Mouse (Mus musculus) frontal cortex, postnatal 14 days (tissue): ENCODE measurements around the gene C1qc.
A peak's percentile ranks its signal among the peaks of the same experiment; 100 is the strongest.

Source experiments
- DNase-seq, 2 experiments: peaks; one replicate each; pipeline ENCODE4 v3.0.0; 2022; ENCODE audit warnings: low spot score in 2 of 2

Gene C1qc

DNA sequence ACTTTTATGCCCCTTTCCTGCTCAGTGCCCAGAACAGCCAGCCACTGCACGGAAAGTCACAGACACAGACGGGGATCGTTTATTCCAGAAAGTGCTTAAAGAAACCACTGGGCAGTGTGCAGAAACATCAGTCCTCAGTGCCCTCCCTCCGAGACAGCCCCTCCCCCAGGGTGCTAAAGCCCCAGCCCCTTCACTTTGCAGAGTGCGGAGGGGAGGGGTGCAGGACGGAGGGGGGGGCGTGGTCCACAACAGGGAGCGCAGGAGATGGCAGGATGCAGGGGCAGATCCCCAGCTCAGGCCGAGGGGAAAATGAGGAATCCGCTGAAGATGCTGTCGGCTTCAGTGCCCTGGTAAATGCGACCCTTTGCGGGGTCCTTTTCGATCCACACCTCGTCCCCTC, 3.0 kb upstream of the C1qc start:
- no peak for DNase-seq

DNA sequence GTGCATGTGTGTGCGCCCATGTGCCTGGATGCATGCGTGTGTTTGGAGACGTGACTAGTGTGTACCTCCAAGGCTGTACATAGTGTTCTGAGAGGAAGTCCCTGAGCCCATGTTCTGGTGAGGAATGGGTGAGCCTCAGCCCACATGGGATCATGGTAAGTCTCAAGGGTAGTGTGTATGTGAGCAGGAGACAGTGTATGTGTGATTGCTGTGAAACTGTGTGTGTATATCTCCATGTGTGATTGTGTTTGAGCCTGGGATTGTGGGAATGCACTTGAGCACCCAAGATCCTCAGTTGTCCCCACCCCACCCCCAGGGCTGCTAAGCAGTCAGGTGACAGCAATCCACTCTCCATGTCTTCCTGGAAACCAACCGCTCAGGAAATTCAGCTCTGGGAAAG, 2.0 kb upstream of the C1qc start:
- DNase-seq: no peak

DNA sequence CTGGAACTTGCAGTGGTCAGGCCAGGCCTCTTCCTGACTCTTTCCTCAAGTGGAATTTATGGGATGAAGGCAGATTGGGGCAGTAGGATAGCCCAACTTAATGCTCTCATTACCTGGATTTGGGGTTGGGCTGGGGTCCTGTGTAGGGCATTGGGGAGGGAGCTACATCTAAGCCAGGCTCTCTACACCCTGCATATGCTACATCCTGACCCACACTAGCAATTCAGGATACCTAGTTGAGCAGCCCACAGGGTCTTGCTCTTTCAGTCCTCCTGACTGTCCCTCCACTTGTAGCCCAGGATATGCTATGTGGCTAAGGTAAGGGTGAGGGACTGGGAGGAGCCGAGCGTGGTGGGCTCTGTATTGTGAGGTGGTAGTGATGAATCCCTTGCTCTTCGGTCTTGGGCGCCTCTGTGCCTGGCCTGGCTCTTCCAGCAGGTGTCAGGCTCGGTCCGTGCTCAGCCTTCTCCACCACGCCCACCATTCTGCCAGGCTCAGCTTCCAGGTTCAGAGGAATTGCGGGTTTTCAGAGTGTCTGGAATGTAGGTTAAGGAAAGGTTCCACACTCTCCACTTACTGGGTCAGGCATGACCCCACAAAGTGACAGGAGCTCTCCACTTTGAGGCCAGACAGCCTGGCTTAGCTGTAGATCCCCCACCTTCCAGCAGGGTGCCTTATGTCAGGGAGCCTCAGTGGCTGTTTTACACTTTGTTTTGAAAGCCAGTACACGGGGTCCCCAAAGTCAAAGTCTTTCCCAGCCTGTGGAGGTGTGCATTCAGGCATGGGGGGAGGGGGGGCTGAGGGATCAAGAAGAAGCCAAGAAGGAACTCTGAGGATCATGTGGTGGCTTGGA, 1.1 kb upstream of the C1qc start:
- peak; percentile 31 to 64 for DNase-seq

DNA sequence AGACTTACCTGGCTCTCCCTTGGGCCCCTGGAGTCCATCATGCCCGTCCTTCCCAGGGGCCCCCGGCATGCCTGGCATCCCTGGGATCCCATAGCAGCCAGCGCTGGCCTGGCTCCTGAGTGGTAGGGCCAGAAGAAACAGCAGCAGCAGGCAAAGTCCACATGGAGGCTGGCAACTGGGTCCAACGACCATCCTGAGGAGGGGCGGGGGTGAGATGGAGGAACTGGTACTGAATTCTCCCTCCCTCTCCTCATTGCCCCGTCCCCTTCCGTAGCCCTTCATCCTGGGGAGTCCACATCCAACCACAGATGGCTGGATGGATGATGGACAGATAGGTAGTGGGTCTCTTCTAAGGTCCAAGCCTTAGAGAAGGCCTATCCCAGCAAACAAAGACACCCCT, 494 bp downstream of the C1qc start:
- no peak for DNase-seq

DNA sequence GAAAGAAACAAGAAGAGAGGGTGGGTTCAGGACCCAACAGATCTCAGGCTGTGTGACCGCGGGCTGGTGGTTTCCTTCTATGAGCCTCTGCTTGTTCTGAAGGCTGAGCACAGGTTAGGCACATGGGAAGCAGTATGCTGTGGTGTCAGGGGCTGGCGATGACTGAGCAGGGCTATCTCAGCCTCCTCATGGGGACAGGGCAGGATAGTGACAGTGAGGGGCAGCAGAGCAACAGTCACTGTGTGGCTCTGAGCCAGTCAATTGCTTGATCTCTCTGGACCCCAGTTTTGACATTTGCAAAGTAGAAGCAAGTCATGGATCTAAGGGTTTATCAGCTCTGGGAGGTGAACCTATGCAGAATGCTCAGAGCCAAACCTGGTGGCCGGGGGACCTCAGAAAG, 1.8 kb downstream of the C1qc start:
- no peak for DNase-seq

DNA sequence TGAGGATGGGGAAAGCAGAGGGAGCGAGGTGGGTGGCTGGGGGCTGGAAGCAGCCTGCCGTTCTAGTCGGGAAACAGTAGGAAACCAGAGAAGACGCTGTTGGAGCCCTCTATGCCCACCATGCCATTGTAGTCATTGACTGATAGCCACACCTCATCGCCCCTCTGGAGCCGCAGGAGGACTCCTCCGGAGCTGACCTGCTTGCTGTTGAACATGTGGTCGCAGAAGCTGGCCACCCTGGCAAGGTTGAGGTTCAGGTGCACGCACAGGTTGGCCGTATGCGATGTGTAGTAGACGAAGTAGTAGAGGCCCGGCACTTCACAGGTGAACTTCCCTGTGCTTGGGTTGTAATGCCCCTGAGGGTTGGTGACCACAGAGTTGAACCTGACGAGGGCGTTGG, 2.9 kb downstream of the C1qc start:
- DNase-seq: no peak

DNA sequence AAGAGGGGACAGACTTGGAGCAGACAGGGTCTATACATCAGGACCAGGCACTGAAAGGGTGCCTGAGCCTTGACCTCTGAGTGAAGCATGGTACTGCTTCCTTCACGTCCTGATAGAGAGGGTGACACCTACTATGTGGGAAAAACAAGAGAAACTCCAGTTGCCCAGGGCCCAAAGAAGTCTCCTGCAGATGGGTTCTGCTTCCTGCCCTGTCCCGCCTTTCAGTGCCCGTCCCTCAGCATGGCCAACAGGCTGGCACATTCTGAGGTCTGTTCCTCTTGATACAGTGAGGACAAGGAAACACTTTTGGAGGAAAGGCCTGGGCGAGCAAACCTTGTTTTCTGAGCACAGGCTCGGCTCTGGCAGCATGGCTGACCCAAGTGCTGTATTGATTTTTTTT, 5.2 kb downstream of the C1qc start:
- no peak for DNase-seq

DNA sequence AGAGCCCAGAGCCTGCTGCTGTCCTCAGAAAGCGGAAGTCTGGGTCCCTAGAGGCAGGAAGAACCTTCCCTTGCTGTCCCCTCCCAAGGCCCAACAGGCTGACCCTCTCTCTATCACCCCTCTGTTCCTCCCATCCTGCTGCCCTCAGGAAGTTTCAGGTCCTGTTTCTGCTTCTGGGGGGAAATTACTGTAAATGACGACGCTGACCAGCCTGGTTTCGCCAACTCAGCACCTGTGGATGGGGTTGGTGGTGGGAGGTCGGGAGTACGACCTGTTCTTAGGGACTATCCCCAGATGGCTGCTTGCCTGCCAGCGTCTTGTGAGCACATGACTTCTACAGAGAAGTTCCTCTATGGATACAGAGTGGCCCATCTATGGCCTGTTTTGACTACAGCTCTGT, 6.8 kb downstream of the C1qc start, which contains the start of gene C1qb:
TSS of gene C1qb (minus strand) at position 87 of the 400 bp plus-strand sequence.
- peak in 1 of 2 experiments; percentile 40 for DNase-seq

DNA sequence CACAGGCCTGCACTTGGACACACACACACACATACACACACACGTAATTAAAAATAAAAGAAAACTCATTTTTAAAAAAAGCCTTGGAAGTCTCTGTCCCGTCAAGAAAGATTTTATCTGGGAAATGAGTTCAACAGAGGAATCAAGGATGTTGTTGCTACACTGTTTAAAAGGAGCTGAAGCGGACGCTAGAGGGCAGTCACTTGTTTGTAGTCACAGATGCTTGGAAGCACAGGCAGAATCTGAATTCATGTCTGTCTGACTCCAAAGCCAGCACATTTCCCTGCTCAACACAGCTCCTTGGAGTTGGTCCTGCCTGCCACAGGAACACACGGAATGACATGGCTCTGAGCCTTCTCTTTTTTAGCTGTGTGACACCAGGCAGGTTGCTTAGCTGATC, 14.3 kb downstream of the C1qc start:
- DNase-seq: no peak

DNA sequence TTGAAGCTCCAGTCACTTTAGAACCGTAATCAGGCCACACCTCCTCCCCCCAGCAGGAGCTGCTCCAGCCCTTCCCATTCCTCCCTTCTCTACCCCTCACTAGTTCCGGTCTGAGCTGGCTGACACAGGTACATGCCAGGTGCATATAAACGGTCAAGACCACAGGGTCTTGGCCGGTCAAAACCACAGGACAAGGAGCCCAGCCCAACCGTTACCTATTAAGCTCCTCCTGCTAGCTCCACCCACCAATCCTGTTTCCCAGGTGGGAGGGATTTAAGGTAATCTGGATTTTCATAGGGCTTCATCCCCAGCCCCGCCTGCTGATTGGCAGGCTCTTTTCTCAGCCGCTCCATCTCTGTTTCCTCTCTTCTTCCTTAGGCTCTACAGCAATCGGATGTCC, 14.7 kb downstream of the C1qc start:
- DNase-seq: no peak

DNA sequence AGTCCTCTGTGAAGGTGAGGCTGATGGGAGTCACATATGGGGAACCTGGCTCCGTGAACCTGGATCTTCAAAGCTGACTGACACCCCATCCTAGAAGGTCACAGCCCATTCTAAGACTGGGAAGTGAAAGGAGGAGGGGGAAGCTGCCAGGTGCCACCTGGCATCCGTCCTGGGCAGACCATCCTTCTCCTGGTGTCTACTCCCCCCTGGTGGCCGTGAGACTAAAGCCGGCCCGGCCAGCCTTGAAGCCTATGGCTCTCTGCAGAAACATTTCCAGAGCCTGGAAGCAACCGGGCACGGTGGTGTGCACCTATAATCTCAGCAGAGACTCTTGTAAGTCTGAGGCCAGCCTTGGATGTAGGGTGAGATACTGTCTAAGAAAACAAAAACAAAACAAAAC, 15.9 kb downstream of the C1qc start:
- peak in 1 of 2 experiments; percentile 54 for DNase-seq

DNA sequence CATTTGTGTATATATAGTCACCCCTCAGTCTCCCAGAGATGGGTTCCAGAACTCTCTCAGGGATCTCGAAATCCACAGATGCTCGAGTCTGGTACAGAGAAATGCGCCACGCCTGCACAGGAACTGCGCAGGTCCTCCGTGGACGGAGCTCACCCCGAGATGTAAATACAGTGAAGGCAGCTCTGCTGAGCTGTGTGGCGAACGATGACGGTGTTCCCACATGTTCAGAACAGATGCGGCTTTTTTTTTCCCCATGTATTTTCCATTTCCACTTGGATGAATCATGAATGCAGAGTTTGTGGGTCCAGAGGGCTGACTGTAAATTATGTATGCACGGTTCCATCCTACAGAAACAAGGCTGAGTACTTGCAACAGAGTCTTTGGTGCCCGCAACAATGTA, 17.9 kb downstream of the C1qc start:
- no peak for DNase-seq

DNA sequence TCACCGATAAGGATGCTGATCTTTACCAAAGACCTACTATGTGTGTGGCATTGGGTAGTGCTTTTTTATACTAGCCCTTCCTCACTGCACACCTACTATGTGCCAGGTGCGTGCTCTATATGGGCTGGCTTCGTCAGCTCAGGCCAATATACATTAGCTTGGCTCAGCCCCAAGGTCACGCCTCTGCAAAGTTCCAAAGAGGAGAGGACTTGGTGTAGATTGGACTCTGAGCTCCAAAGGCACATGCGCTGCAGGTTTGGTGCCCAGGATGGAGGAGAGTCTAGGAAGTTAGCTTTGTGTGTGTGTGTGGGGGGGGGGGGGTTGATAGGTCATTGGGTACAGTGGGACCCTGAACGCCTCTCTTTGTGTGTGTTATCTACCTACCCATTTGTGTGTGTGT, 24.5 kb downstream of the C1qc start:
- no peak for DNase-seq

DNA sequence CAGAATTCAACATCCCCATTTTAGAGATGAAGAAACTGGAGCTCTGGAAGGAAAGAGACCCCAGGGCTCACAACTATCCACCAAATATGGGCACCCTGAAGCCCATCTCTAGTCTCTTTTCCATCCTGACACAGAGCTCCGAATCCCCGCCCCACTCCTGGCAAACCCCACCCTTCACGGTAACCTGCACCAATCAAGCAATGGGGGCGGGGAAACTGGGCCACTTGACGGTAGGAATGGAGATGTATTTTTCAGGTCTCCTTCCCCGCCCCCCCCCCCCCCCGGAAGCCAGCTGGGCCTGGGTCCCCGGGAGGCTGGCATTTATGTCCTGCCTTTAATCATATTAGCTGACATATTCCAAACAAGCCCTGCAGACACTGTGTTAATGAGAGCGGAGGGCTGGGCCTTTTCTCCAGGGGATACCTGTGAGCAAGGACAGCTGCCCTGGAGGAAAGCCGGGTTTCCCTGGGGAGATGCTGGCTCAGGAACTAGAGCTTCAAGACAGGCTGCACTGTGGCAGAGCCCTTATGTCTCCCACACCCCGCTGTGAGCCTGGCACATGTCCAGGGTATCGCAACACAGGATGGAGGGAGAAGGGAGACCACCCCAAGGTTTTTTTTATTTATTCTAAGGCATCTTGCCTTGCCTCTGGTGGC, 25.0 kb downstream of the C1qc start:
- DNase-seq: no peak

DNA sequence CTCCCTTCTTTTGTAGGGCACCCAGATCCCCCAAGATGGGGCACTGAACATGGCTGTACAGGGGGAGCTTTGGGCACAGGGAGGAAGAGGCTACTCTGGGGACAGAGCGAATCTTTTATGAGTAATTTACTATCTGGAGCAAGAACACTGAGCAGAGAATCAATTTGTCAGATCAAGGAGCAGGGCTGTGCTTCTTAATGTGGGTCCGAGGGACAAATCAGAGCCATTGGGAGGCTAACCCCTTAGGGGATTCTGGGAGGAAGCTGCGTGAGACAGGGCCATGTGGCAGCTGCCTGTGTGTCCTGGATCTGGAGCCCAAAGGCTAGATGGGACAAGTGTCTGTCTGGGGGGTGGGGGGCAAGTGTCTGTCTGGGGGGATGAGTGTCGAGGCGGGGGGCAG, 27.3 kb downstream of the C1qc start:
- DNase-seq: no peak

DNA sequence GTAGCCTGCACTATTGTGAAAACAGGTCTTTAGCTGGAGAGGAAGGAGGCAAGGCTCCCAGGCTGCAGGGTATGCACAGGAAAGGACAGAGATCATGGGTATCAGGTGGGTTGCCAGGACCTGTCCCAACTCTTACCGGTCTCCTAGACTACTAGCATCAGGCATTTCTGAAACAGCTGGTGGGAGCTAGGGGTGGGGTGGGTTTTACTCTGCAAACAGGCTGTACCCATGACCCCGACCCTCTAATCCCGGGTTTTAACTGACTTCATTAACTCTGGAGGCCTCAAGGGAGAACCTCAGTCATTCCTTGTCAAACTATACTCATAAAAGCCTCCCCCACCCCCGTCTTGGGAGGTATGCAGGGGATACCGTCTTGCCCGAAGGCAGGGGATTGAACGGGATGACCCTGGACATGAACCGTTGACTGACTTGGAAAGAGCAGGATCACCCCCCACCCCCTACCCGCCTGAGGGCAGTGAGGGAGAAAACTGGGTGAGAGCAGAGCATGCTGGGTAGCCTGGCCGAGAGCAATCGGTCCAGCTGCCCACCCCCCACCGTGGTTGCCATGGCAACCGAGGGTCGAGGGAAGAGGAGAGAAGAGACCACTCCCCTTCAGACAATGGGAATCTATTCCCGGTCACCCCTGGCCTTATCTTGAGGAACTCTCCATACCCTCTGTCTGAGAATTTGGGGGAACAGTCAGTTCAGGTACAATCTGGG, 28.0 kb downstream of the C1qc start:
- DNase-seq: no peak

DNA sequence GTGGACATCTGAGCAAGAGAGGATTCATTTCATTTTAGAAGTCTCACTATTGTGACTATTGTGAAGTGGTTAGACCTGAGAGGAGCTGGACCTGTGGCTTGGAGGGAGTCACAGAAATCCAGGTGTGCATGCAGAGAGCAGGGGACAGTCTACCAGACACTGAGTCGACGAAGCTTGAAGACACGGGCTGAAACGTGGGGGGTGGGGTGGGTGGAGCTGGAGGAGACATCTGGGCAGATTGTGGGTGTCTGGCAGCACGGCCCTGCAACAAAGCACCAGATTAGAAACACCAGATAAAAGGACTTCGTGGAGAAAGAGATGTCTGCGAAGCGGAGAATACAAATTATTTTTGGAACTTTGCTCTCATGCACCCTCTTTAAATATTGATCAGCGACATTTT, 29.3 kb downstream of the C1qc start:
- DNase-seq: no peak

DNA sequence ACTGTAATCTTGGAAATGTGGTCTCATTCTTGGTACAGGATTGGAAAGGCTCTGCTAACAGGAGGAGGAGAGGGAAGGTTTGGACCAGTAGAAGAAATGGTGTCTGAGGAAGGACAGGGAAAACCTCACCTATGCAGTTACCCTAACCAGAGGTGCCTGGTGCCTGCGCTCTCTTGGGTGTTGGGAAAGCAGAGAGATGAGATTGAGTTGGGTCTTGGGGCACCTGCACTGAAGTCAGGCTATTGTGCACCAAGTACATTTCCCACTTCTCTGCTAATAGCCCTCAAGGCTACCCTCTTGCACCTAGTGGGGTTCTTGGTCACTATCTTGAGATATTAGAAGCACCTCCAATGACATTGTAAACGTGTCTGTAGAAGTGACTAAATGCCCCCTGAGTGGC, 30.5 kb downstream of the C1qc start:
- no peak for DNase-seq

DNA sequence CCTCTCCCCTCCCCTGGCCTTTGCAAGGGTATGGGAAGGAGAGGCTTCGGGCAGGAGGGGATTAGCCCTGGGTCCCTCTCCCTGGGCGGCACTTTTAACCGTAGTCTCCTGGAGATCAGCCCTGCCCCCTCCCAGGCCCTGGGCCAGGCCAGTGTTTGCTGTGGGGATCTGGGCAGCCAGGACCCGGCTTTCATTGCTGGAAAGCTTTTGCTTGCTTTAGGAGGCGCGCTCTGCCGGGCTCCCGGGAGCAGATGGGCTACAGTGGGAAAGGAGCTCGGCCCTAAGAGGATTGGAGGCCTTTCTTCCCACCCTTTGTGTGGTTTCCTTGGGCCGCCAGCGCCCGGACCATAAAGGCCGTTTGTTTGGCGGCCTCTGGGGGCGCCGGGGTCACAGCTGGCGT, 31.1 kb downstream of the C1qc start:
- DNase-seq: no peak

DNA sequence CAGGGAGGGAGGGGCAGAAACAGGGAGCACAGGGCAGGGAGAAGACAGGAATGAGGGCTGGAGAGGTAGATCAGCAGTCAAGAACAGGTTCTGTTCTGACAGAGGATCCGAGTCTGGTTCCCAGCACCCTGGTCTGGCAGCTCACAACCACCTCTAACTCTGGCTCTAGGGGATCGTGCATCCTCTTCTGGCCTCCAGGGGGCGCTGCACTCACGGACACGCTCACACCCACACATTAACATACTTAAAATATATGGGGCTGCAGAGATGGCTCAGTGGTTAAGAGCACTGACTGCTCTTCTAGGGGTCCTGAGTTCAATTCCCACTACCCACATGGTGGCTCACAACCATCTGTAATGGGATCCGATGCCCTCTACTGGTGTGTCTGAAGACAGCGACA, 32.8 kb downstream of the C1qc start:
- DNase-seq: no peak

DNA sequence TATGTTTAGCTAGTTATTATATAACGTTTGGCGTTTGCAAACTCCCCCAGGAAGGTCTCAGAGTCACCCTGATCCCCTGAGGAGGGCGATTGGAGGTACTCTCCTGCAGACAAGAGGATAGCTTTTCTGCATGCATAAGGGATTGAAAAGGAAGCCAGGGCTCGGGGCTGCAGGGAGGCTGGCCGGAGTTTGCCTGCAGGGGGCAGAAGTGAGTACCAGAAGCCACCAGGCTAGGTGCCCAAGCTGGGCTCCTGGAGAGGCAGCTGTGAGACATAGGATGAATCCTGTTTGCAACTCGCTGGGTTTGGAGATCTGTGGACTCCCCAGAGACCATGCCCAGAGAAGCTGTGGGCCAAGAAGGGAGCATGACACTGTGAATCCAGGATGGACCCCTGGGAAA, 37.8 kb downstream of the C1qc start:
- DNase-seq: no peak

DNA sequence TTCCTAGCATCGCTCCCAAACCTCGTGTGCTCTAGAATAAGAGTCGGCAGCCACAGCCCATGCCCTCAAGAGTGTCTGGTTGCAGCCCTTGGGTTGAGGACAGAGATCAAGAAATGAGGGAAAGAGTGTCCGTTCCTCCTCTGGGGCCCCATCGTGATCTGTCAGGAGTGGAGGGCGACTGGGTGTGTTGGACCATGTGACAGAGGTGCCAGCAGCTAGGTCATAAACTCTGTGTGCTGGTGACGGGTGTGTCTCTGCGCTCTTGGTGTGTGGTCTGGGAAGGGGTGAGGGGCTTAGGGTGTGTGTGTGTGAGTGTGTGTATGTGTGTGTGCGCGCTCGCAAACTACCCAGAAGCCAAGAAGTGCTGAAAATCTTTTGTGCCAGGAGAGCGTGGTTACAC, 39.9 kb downstream of the C1qc start:
- DNase-seq: no peak

DNA sequence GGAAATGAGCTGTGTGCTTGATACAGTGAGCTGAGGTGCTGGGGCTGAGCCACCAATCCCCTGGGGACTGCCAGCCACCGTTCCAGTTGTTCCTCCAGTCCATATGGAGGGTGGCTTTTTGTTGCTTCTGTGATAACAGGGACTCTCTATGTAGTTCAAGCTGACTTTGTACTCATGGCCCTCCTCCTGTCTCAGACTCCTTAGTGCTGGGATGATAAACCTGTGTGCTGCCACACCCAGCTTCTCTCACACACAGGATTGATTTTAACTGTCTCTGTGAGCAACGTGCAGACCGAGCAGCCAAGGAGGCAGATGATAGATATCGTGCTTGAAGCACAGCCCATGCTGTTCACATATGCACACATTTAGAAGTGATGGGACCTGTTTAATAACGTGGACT, 40.7 kb downstream of the C1qc start:
- DNase-seq: no peak
